Mouse (Mus musculus): ENCODE results near the gene Celf3. TPM values are rescaled to one million over a fixed set of nuclear protein-coding genes. Genes with fewer than 3 reads are reported as not detected.
A peak's percentile ranks its signal among the peaks of the same experiment; 100 is the strongest.

The Celf3 gene
- total and polyA plus RNA-seq, 3 experiments = 0.23 to 0.31 TPM; not detected in 1

GRCm38 (mm10) chr3:94481429-94481828, 3.3 kb downstream of the Celf3 start:
- no peak overlapping the region for H3K27ac ChIP-seq (ENCODE audit: control insufficient read depth, low read depth, low read length)
- peaks cover 3 to 44% of the 10 kb centered on the region in 2 experiments; a peak in 3 of 4 replicates for H3K4me1 ChIP-seq (ENCODE audit: control insufficient read depth in 1 of 2, insufficient read depth in 2 of 2, low read length in 2 of 2)
- H3K4me3 ChIP-seq (ENCODE audit: control insufficient read depth in 1 of 2, insufficient read depth in 1 of 2, low read depth in 2 of 2, low read length in 2 of 2) = no peak overlapping the region
- H3K9ac ChIP-seq (ENCODE audit: control insufficient read depth, low read depth, low read length, poor library complexity, severe bottlenecking) = no peak overlapping the region
- H3K36me3 ChIP-seq (ENCODE audit: control insufficient read depth in 1 of 2, insufficient read depth in 2 of 2, low read length in 2 of 2) = peaks cover 0 to 21% of the 10 kb centered on the region in 2 experiments; a peak in 2 of 4 replicates
- H3K27me3 ChIP-seq (ENCODE audit: control insufficient read depth in 1 of 2, insufficient read depth in 2 of 2, low read length in 2 of 2) = no peaks in the 10 kb centered on the region
- TF ChIP-seq MXI1 (IDR thresholded peaks at IDR 0.05; ENCODE audit: low read depth, low read length) = no peak
- no peak for TF ChIP-seq TCF12 (IDR thresholded peaks at IDR 0.05; ENCODE audit: low read depth, low read length)
- TF ChIP-seq POLR2A (IDR thresholded peaks at IDR 0.05; ENCODE audit: control insufficient read depth in 1 of 2, insufficient read depth in 1 of 2, low read depth in 1 of 2, low read length in 2 of 2, poor library complexity in 1 of 2) = no peak
- no peak for TF ChIP-seq CHD1 (IDR thresholded peaks at IDR 0.05; ENCODE audit: low read depth, low read length)
- TF ChIP-seq TAL1 (IDR thresholded peaks at IDR 0.05; ENCODE audit: low read length) = no peak
- no peak for TF ChIP-seq BHLHE40 (IDR thresholded peaks at IDR 0.05; ENCODE audit: borderline replicate concordance, low read depth, low read length)
- no peak for TF ChIP-seq SIN3A (IDR thresholded peaks at IDR 0.05; ENCODE audit: low read length)
- TF ChIP-seq MAZ (IDR thresholded peaks at IDR 0.05; ENCODE audit: low read depth, low read length) = no peak
- no peak for TF ChIP-seq ZKSCAN1 (IDR thresholded peaks at IDR 0.05; ENCODE audit: low read depth, low read length)
- no peak for TF ChIP-seq CTCF (IDR thresholded peaks at IDR 0.05 in 2 of 3, conservative IDR thresholded peaks at IDR 0.05 in 1 of 3; ENCODE audit: control insufficient read depth in 1 of 3, insufficient read depth in 1 of 3, low read depth in 2 of 3, low read length in 3 of 3, poor library complexity in 1 of 3, severe bottlenecking in 1 of 3)
- no peak for TF ChIP-seq NRF1 (IDR thresholded peaks at IDR 0.05; ENCODE audit: insufficient read depth, low read depth, low read length, poor library complexity, severe bottlenecking)
- no peak for TF ChIP-seq ZC3H11A (IDR thresholded peaks at IDR 0.05; ENCODE audit: low read depth, low read length)
- no peak for TF ChIP-seq CHD2 (IDR thresholded peaks at IDR 0.05; ENCODE audit: low read length)
- no peak for TF ChIP-seq ETS1 (IDR thresholded peaks at IDR 0.05; ENCODE audit: low read depth, low read length)
- no peak for DNase-seq (ENCODE audit: low read depth, low spot score)
- no peaks in the 10 kb centered on the region for H3K9me3 ChIP-seq (replicated peaks; ENCODE audit: insufficient read depth, low read length)
- no peaks in the 10 kb centered on the region for H3K79me2 ChIP-seq (ENCODE audit: control insufficient read depth, insufficient read depth, low read length, poor library complexity)

- no peaks in the 10 kb centered on the region for H3K79me2 ChIP-seq (ENCODE audit: control insufficient read depth, insufficient read depth, low read length, poor library complexity)
- no peak overlapping the region for H3K9ac ChIP-seq (ENCODE audit: control insufficient read depth, low read depth, low read length, poor library complexity, severe bottlenecking)
- no peaks in the 10 kb centered on the region for H3K27me3 ChIP-seq (ENCODE audit: control insufficient read depth in 1 of 2, insufficient read depth in 2 of 2, low read length in 2 of 2)
- H3K4me3 ChIP-seq (ENCODE audit: control insufficient read depth in 1 of 2, insufficient read depth in 1 of 2, low read depth in 2 of 2, low read length in 2 of 2) = no peak overlapping the region
- no peaks in the 10 kb centered on the region for H3K9me3 ChIP-seq (replicated peaks; ENCODE audit: insufficient read depth, low read length)
- TF ChIP-seq MYC (IDR thresholded peaks at IDR 0.05; ENCODE audit: low read depth, low read length) = peak; percentile 41; the same call in 1 of the 2 replicates
- TF ChIP-seq UBTF (IDR thresholded peaks at IDR 0.05; ENCODE audit: borderline replicate concordance, insufficient read depth, low read depth, low read length) = no peak
- TF ChIP-seq SIN3A (IDR thresholded peaks at IDR 0.05; ENCODE audit: low read length) = no peak; the same call in 1 of the 2 replicates
- TF ChIP-seq E2F4 (IDR thresholded peaks at IDR 0.05; ENCODE audit: borderline replicate concordance, low read depth, low read length) = 0 out of 2 replicates have a peak, but pooled peaks have one; percentile 47
- no peak for TF ChIP-seq MAFK (IDR thresholded peaks at IDR 0.05; ENCODE audit: borderline replicate concordance, low read depth, low read length)
- TF ChIP-seq ELF1 (IDR thresholded peaks at IDR 0.05; ENCODE audit: low read depth, low read length) = 0 out of 2 replicates have a peak, but pooled peaks have one; percentile 30
- peak; percentile 16; the same call in 1 of the 2 replicates for TF ChIP-seq SMC3 (IDR thresholded peaks at IDR 0.05; ENCODE audit: low read depth, low read length)
- peak; percentile 64 for TF ChIP-seq GATA1 (IDR thresholded peaks at IDR 0.05; ENCODE audit: low read depth, low read length)
- no peak for TF ChIP-seq TBP (IDR thresholded peaks at IDR 0.05; ENCODE audit: low read depth, low read length)
- TF ChIP-seq RCOR1 (IDR thresholded peaks at IDR 0.05; ENCODE audit: low read depth, low read length) = peak; percentile 87
- 0 out of 2 replicates have a peak, but pooled peaks have one; percentile 31 for TF ChIP-seq TCF12 (IDR thresholded peaks at IDR 0.05; ENCODE audit: low read depth, low read length)
- TF ChIP-seq JUND (IDR thresholded peaks at IDR 0.05; ENCODE audit: low read depth, low read length) = peak; percentile 86
- peak; percentile 90 for TF ChIP-seq ETS1 (IDR thresholded peaks at IDR 0.05; ENCODE audit: low read depth, low read length)
- TF ChIP-seq EP300 (IDR thresholded peaks at IDR 0.05; ENCODE audit: low read depth in 1 of 2, low read length in 2 of 2) = peak; percentile 66 to 73
- TF ChIP-seq HCFC1 (IDR thresholded peaks at IDR 0.05; ENCODE audit: low read depth, low read length) = peak; percentile 69
- TF ChIP-seq USF1 (IDR thresholded peaks at IDR 0.05; ENCODE audit: low read depth, low read length) = no peak
- peak; percentile 28; the same call in 1 of the 2 replicates for TF ChIP-seq MAX (IDR thresholded peaks at IDR 0.05; ENCODE audit: low read length)
- peak; percentile 99 for DNase-seq (ENCODE audit: low read depth, low spot score)
- H3K36me3 ChIP-seq (ENCODE audit: control insufficient read depth in 1 of 2, insufficient read depth in 2 of 2, low read length in 2 of 2) = peaks cover 0 to 13% of the 10 kb centered on the region in 2 experiments; a peak in 2 of 4 replicates
- H3K4me1 ChIP-seq (ENCODE audit: control insufficient read depth in 1 of 2, insufficient read depth in 2 of 2, low read length in 2 of 2) = peaks cover 3 to 32% of the 10 kb centered on the region in 2 experiments; a peak in 3 of 4 replicates
- 0 out of 2 replicates have a peak overlapping the region, but pooled peaks have one; percentile 6 for H3K27ac ChIP-seq (ENCODE audit: control insufficient read depth, low read depth, low read length)
These were observed 4.8 kb downstream of the Celf3 start for GRCm38 (mm10) chr3:94482764-94483385.

Measured in MEL (cell line).